Mouse (Mus musculus): ENCODE results near the gene Cdc42bpa.

DNA sequence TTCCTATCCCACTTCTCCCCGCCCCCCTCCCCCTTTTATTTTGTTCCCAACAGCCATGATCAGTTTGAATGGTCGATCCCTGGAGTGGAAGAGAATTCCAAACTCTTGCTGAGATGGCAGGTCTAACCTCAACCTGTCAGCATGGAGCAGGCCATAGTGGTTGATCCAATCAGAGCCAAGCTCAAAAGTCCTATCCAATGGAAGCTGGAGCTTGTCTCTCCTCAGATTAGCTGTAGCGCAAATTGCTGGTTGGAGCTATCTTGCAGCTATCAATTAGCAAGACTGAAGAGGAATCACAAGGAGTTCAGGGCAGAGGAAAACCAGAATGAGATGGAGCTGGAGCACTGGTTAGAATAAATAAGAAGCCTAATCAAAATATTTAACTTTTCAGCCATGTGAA lies 248.1 kb downstream of the Cdc42bpa start:
- TF ChIP-seq CTCF (conservative IDR thresholded peaks at IDR 0.05; ENCODE audit: insufficient read depth, insufficient read length, low read depth, low read length) (no peak), POLR2A (IDR thresholded peaks at IDR 0.05; ENCODE audit: low read depth, low read length) (no peak)

All from kidney, adult 2 months (tissue).